Mouse (Mus musculus) small intestine, adult 2 months (tissue): ENCODE results near the gene AL731706.1. TPM values are rescaled to one million over a fixed set of nuclear protein-coding genes. Genes with fewer than 3 reads are reported as not detected.

ENCODE experiments used
- H3K27ac ChIP-seq: fragments of 200-500 bp; 2 replicates; pipeline ENCODE4 v1.5.1; 2012; ENCODE audit warnings: low read depth, low read length, control low read depth, inconsistent platforms; ENCODE audit not compliant: insufficient read depth
- H3K27me3 ChIP-seq: fragments of 200-500 bp; 2 replicates; pipeline ENCODE4 v1.6.1; 2012; ENCODE audit warnings: mild to moderate bottlenecking, moderate library complexity, low read length, inconsistent platforms; ENCODE audit not compliant: control insufficient read depth, insufficient read depth
- H3K36me3 ChIP-seq: fragments of 200-500 bp; 2 replicates; pipeline ENCODE4 v1.6.1; 2012; ENCODE audit warnings: mild to moderate bottlenecking, low read length, control low read depth, inconsistent platforms; ENCODE audit not compliant: control insufficient read depth, insufficient read depth
- H3K4me1 ChIP-seq: fragments of 200-500 bp; 2 replicates; pipeline ENCODE4 v1.6.1; 2012; ENCODE audit warnings: low read length, inconsistent platforms, mixed read lengths; ENCODE audit not compliant: control insufficient read depth, insufficient read depth, insufficient read length
- H3K4me3 ChIP-seq: fragments of 200-500 bp; 2 replicates; pipeline ENCODE4 v1.5.1; 2012; ENCODE audit warnings: low read depth, mild to moderate bottlenecking, control low read depth, inconsistent platforms, low read length, moderate library complexity
- CTCF ChIP-seq: fragments of 200-500 bp; IDR thresholded peaks from 2 replicates; pipeline ENCODE4 v1.5.1; 2012; ENCODE audit warnings: low read depth, mild to moderate bottlenecking, control low read depth, inconsistent platforms, low read length, moderate library complexity, mixed read lengths; ENCODE audit not compliant: insufficient replicate concordance, insufficient read length; ENCODE audit errors: extremely low read depth
- POLR2A ChIP-seq: fragments of 200-500 bp; IDR thresholded peaks from 2 replicates; pipeline ENCODE4 v1.6.1; 2012; ENCODE audit warnings: low read depth, mild to moderate bottlenecking, control low read depth, inconsistent platforms, low read length, moderate library complexity
- WGBS: fragments of 180-500 bp; shearing (Covaris S2); methylation state at CpG from one replicate; pipeline ENCODE4 v1.1.7; 2018; 5-methylcytosine and 5-hydroxymethylcytosine counted together
- polyA plus RNA-seq: library from polyadenylated mRNA; depleted of rRNA; stranded (reverse); fragments of >200 nt; gene quantifications from 2 replicates; pipeline ENCODE4 v1.2.3, GENCODE M21; 2012; rRNA removed

Gene AL731706.1
- polyA plus RNA-seq = 1.3 and 5.0 TPM in 2 replicates

- H3K27me3 ChIP-seq = no peaks in the 10 kb centered on the region
- H3K27ac ChIP-seq = peak within 1 kb of the TSS; percentile 97
- WGBS = under 1% methylated on average over 49 of the region's 49 CpGs
- H3K4me1 ChIP-seq = peaks cover 8% of the 10 kb centered on the region; the same call in 1 of the 2 replicates
- H3K4me3 ChIP-seq = peak within 1 kb of the TSS; percentile 83
- no peaks in the 10 kb centered on the region for H3K36me3 ChIP-seq
- TF ChIP-seq POLR2A (peak; percentile 47), CTCF (no peak)
Observed at GRCm38 (mm10) chr2:136891068-136891950, at the start of gene AL731706.1, which contains the start of the genes Slx4ip and Mkks. Gene AL731706.1, minus strand, starts transcription at chr2:136891389. Gene Slx4ip, plus strand, starts transcription at chr2:136891218. Gene Mkks, minus strand, starts transcription at chr2:136891389.

DNA sequence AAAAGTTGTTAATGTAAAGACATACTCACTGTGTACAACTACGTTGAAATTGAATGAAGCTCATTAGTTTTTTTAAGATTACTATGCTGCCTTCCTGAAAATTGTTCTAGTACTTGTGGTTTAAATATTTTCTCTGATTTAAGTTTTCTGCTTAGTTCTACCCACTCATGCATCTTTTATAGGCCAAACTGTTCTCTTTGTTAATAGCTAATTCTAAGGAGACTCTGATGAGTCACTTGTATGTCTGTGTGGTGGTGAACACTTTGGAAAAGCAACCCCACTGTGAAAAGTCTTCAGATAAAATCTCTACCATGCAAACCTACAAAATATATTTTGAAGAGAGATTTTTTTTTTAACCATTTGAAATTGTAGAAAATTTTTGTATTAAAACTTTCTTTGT lies 47.1 kb upstream of the AL731706.1 start:
- WGBS = 79% methylated on average over 1 of the region's 1 CpGs
- H3K4me3 ChIP-seq = no peak overlapping the region
- no peaks in the 10 kb centered on the region for H3K36me3 ChIP-seq
- H3K4me1 ChIP-seq = no peaks in the 10 kb centered on the region
- no peak overlapping the region for H3K27ac ChIP-seq
- no peak for TF ChIP-seq POLR2A
- TF ChIP-seq CTCF = no peak
- H3K27me3 ChIP-seq = no peaks in the 10 kb centered on the region

DNA sequence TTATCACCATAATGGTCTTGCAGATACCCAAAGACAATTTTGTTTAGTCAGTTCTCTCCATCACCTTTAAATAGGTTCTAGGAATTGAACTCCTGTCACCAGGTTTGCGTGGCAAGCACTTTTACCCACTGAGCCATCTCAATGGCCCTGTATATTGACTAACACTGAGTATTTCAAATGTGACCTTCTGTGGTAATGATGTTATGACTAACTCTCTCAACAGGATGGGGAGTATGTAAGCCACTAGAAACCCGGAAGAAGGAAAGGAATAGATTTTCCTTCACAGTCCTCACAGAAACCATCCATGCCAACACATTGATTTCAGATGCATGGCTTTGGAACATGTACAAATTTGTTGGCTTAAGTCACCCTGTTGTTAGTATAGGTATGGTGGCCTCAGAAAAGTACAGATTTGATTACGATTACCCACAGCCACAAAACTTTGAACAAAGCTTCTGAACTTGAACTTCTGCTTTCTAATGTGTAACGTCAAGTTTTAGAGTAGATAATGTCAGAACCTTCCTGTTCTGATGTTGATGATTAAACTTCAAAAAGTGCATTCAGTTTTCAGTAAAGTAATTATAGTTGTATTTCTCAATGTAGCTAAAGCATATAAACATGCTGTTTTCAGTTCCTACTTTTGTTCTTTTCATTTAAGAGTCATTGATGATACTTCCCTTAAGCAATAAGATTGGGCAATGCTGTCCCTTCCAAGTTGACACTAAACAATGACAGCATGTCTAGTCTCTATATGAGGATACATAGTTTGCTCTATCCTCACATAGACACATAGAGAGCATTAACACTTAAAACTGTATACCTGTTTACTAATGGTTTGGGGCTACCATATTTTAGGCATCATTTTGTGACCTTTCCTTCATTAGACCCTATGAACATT lies 45.5 kb upstream of the AL731706.1 start:
- H3K4me1 ChIP-seq = no peaks in the 10 kb centered on the region
- TF ChIP-seq POLR2A (no peak), CTCF (no peak)
- WGBS = 83% methylated on average over 4 of the region's 4 CpGs

GRCm38 (mm10) chr2:136921003-136921408 lies 29.8 kb upstream of the AL731706.1 start:
- Histone ChIP-seq H3K27ac (peak overlapping the region; percentile 2; the same call in 1 of the 2 replicates), H3K4me3 (no peak overlapping the region), H3K36me3 (no peaks in the 10 kb centered on the region; the same call in 1 of the 2 replicates), H3K27me3 (no peaks in the 10 kb centered on the region), H3K4me1 (peaks cover 9% of the 10 kb centered on the region; the same call in 1 of the 2 replicates)
- WGBS = 53% methylated on average over 4 of the region's 4 CpGs
- TF ChIP-seq POLR2A = no peak
- no peak for TF ChIP-seq CTCF

More for the DNA sequence above, 45.5 kb upstream of the AL731706.1 start:
- Histone ChIP-seq H3K36me3 (no peaks in the 10 kb centered on the region), H3K27ac (no peak overlapping the region), H3K4me3 (no peak overlapping the region), H3K27me3 (no peaks in the 10 kb centered on the region)

GRCm38 (mm10) chr2:136920257-136920993 lies 29.2 kb upstream of the AL731706.1 start:
- TF ChIP-seq CTCF (no peak), POLR2A (no peak)
- Histone ChIP-seq H3K27me3 (no peaks in the 10 kb centered on the region), H3K27ac (no peak overlapping the region), H3K4me1 (peaks cover 9% of the 10 kb centered on the region; the same call in 1 of the 2 replicates), H3K36me3 (no peaks in the 10 kb centered on the region; the same call in 1 of the 2 replicates), H3K4me3 (no peak overlapping the region)
- WGBS = 31% methylated on average over 3 of the region's 3 CpGs

DNA sequence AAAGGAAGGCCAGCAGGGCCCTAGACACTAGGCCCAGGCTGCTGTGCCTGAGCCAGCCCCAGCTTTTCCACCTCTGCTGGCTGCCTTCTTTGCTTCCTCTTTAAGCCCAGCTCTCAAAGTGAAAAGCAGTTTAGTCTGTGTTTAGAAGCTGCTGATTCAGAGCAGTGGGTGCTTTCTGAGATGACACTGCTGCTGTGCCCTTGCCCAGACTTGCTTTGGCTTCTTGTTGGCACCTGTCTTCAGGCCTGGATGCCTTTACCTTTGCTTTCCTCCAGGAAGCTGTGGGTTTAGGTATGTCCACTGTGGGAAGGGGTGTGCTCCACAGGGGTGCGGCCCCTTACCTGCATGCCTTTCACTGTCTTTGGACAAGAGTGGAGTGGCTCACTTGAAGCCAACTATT lies 28.2 kb upstream of the AL731706.1 start:
- TF ChIP-seq CTCF (no peak), POLR2A (no peak)
- H3K36me3 ChIP-seq = no peaks in the 10 kb centered on the region; the same call in 1 of the 2 replicates
- 97% methylated on average over 1 of the region's 1 CpGs for WGBS
- peaks cover 9% of the 10 kb centered on the region; the same call in 1 of the 2 replicates for H3K4me1 ChIP-seq
- H3K27ac ChIP-seq = no peak overlapping the region
- no peaks in the 10 kb centered on the region for H3K27me3 ChIP-seq
- H3K4me3 ChIP-seq = no peak overlapping the region
